Mouse (Mus musculus) CH12.LX (cell line): ENCODE results near the gene Galc. TPM values are rescaled to one million over a fixed set of nuclear protein-coding genes. Genes with fewer than 3 reads are reported as not detected.

Experiments
- DNase-seq: peaks from one replicate; pipeline ENCODE4 v3.0.0-alpha.2; 2013; ENCODE audit errors: extremely low read depth
- H3K27ac ChIP-seq: 2 replicates; pipeline ENCODE4 v1.5.1; 2012; ENCODE audit warnings: low read depth, mild to moderate bottlenecking, control low read depth, moderate library complexity; ENCODE audit not compliant: insufficient read depth
- H3K27me3 ChIP-seq: replicated peaks from 2 replicates; pipeline ENCODE3; 2012; ENCODE audit warnings: inconsistent platforms
- H3K36me3 ChIP-seq, 2 experiments: replicated peaks in 1 of 2; 2 replicates each; pipeline versions ENCODE3 to v1.6.1; 2012; ENCODE audit warnings: inconsistent platforms in 1 of 2, low read length in 1 of 2, mild to moderate bottlenecking in 1 of 2, mixed read lengths in 1 of 2, moderate library complexity in 1 of 2; ENCODE audit not compliant: control insufficient read depth in 1 of 2, insufficient read depth in 1 of 2
- H3K4me1 ChIP-seq, 2 experiments: 2 replicates each; pipeline ENCODE4 v1.6.1; 2012; ENCODE audit warnings: inconsistent platforms in 1 of 2, moderate library complexity in 1 of 2; ENCODE audit not compliant: insufficient read depth in 2 of 2, control insufficient read depth in 1 of 2
- H3K4me2 ChIP-seq: 2 replicates; pipeline ENCODE4 v1.6.1; 2012; ENCODE audit warnings: low read depth, mild to moderate bottlenecking, control low read depth; ENCODE audit not compliant: poor library complexity, insufficient read depth, severe bottlenecking
- H3K4me3 ChIP-seq, 3 experiments: fragments of 150-350 bp in 1 of 3; sonication (generic) in 1 of 3; replicated peaks in 1 of 3; 2 replicates each; pipeline versions ENCODE3 to v1.5.1; 2011 to 2012; ENCODE audit warnings: low read depth in 2 of 3, low read length in 2 of 3, mild to moderate bottlenecking in 2 of 3, moderate library complexity in 2 of 3, control low read depth in 1 of 3, improper control_type of control experiment in 1 of 3, inconsistent platforms in 1 of 3, mixed read lengths in 1 of 3; ENCODE audit not compliant: poor library complexity in 1 of 3
- H3K79me2 ChIP-seq: replicated peaks from 2 replicates; pipeline ENCODE4 v1.6.1; 2012; ENCODE audit warnings: mild to moderate bottlenecking, moderate library complexity; ENCODE audit not compliant: control insufficient read depth, poor library complexity, insufficient read depth, severe bottlenecking; ENCODE audit errors: extremely low read depth
- H3K9ac ChIP-seq: 2 replicates; pipeline ENCODE4 v1.6.1; 2012; ENCODE audit warnings: low read depth, mild to moderate bottlenecking, control low read depth, moderate library complexity; ENCODE audit not compliant: insufficient read depth
- H3K9me3 ChIP-seq: replicated peaks from 2 replicates; pipeline ENCODE3; 2012; ENCODE audit warnings: low read length, inconsistent platforms, mixed read lengths
- CHD2 ChIP-seq: IDR thresholded peaks from 2 replicates; pipeline ENCODE4 v1.6.1; 2011; ENCODE audit warnings: low read length, improper control_type of control experiment
- CTCF ChIP-seq, 2 experiments: IDR thresholded peaks in 1 of 2; conservative IDR thresholded peaks in 1 of 2; 2 replicates each; pipeline ENCODE4 v1.5.1; 2011 to 2012; ENCODE audit warnings: low read depth in 2 of 2, low read length in 2 of 2, improper control_type of control experiment in 1 of 2, inconsistent platforms in 1 of 2, mild to moderate bottlenecking in 1 of 2, moderate library complexity in 1 of 2
- ELF1 ChIP-seq: IDR thresholded peaks from 2 replicates; pipeline ENCODE4 v1.6.1; 2014; ENCODE audit warnings: low read depth, mild to moderate bottlenecking, inconsistent platforms, low read length, improper control_type of control experiment
- EP300 ChIP-seq: IDR thresholded peaks from 2 replicates; pipeline ENCODE4 v1.6.1; 2011; ENCODE audit warnings: low read length, improper control_type of control experiment
- HCFC1 ChIP-seq: IDR thresholded peaks from 2 replicates; pipeline ENCODE4 v1.6.1; 2012; ENCODE audit warnings: low read depth, mild to moderate bottlenecking, inconsistent platforms, low read length, improper control_type of control experiment
- JUND ChIP-seq: conservative IDR thresholded peaks from 2 replicates; pipeline ENCODE4 v1.6.1; 2011; ENCODE audit warnings: low read depth, low read length, improper control_type of control experiment
- MAFK ChIP-seq: IDR thresholded peaks from 2 replicates; pipeline ENCODE4 v1.6.1; 2011; ENCODE audit warnings: low read length, improper control_type of control experiment; ENCODE audit not compliant: insufficient replicate concordance
- MAX ChIP-seq: IDR thresholded peaks from 2 replicates; pipeline ENCODE4 v1.6.1; 2011; ENCODE audit warnings: low read length, improper control_type of control experiment
- MXI1 ChIP-seq: IDR thresholded peaks from 2 replicates; pipeline ENCODE4 v1.6.1; 2011; ENCODE audit warnings: mild to moderate bottlenecking, low read depth, low read length, improper control_type of control experiment
- NRF1 ChIP-seq: IDR thresholded peaks from 2 replicates; pipeline ENCODE4 v1.6.1; 2014; ENCODE audit warnings: low read depth, mild to moderate bottlenecking, inconsistent platforms, low read length, improper control_type of control experiment, moderate library complexity
- PAX5 ChIP-seq: IDR thresholded peaks from 2 replicates; pipeline ENCODE4 v1.6.1; 2012; ENCODE audit warnings: low read length, inconsistent platforms, mixed read lengths
- SIN3A ChIP-seq: IDR thresholded peaks from 2 replicates; pipeline ENCODE4 v1.6.1; 2012; ENCODE audit warnings: low read length, improper control_type of control experiment, inconsistent platforms
- TBP ChIP-seq: conservative IDR thresholded peaks from 2 replicates; pipeline ENCODE4 v1.6.1; 2011; ENCODE audit warnings: low read depth, low read length, improper control_type of control experiment
- TCF12 ChIP-seq: IDR thresholded peaks from 2 replicates; pipeline ENCODE4 v1.6.1; 2014; ENCODE audit warnings: low read depth, mild to moderate bottlenecking, inconsistent platforms, low read length, improper control_type of control experiment
- USF1 ChIP-seq: IDR thresholded peaks from 2 replicates; pipeline ENCODE4 v1.6.1; 2014; ENCODE audit warnings: low read depth, mild to moderate bottlenecking, inconsistent platforms, low read length, improper control_type of control experiment
- ZKSCAN1 ChIP-seq: IDR thresholded peaks from 2 replicates; pipeline ENCODE4 v1.6.1; 2012; ENCODE audit warnings: low read depth, inconsistent platforms, low read length, improper control_type of control experiment, borderline replicate concordance
- ZMIZ1 ChIP-seq: IDR thresholded peaks from 2 replicates; pipeline ENCODE4 v1.6.1; 2012; ENCODE audit warnings: low read depth, mild to moderate bottlenecking, inconsistent platforms, low read length, improper control_type of control experiment
- dilution Hi-C: fragments of 300-500 bp; cut with MboI; formaldehyde crosslinking; loops from 2 replicates; pipeline ENCODE4 v1.14.3; 2020; ENCODE audit warnings: low sequenced_read_pairs; ENCODE audit not compliant: extremely low pct_unique_long_range_greater_than_20kb, extremely low pct_ligation_motif_present
- in situ Hi-C: fragments of 300-500 bp; cut with MboI; formaldehyde crosslinking; loops from 3 replicates; pipeline ENCODE4 v1.14.3; 2019; ENCODE audit warnings: low sequenced_read_pairs, low pct_ligation_motif_present, low pct_unique_long_range_greater_than_20kb, mixed read lengths
- polyA plus RNA-seq: library from polyadenylated mRNA; unstranded; fragments of >175 nt; gene quantifications from 2 replicates; pipeline ENCODE4 v1.2.1, GENCODE M21; 2012; ENCODE audit warnings: low read depth; ENCODE audit not compliant: insufficient read length
- total RNA-seq, 2 experiments: library from RNA; depleted of rRNA; stranded (reverse); fragments of 300-350 nt in 1 of 2; fragments of >200 nt in 1 of 2; gene quantifications; 2 replicates each; pipeline ENCODE4 v1.2.3; 2012 to 2014

The Galc gene
- total and polyA plus RNA-seq, 3 experiments: 1.6 to 9.1 (median 6.4) TPM

GRCm38 (mm10) chr12:98205450-98206051, 53.7 kb downstream of the Galc start:
- Histone ChIP-seq H3K36me3 (peaks cover 6 to 38% of the 10 kb centered on the region in 2 experiments), H3K27ac (no peak overlapping the region), H3K4me3 (no peak overlapping the region), H3K27me3 (no peaks in the 10 kb centered on the region), H3K79me2 (no peaks in the 10 kb centered on the region), H3K9me3 (no peaks in the 10 kb centered on the region), H3K4me2 (no peak overlapping the region), H3K4me1 (peaks cover 0 to 12% of the 10 kb centered on the region in 2 experiments; a peak in 1 of 4 replicates), H3K9ac (no peak overlapping the region)
- TF ChIP-seq EP300: no peak
- no peak for TF ChIP-seq NRF1
- TF ChIP-seq MAX: no peak
- DNase-seq: no peak
- dilution Hi-C loops: no loop called here
- in situ Hi-C loops: loop anchor here (10.0 to 25.0 kb wide), 2 partner anchors 232 to 419 kb away; partner anchors contain the start of gene Spata7

- H3K27me3 ChIP-seq: no peaks in the 10 kb centered on the region
- H3K4me3 ChIP-seq: no peak overlapping the region
- no peak for DNase-seq
- no peak overlapping the region for H3K27ac ChIP-seq
- H3K9ac ChIP-seq: no peak overlapping the region
- H3K79me2 ChIP-seq: no peaks in the 10 kb centered on the region
- dilution Hi-C loops: no loop called here
- no peaks in the 10 kb centered on the region for H3K9me3 ChIP-seq
- TF ChIP-seq JUND: no peak
- TF ChIP-seq MAFK: no peak
- no peak for TF ChIP-seq CHD2
- no peak for TF ChIP-seq USF1
- no peak for TF ChIP-seq HCFC1
- no peak for TF ChIP-seq SIN3A
- TF ChIP-seq ZKSCAN1: no peak
- TF ChIP-seq ELF1: no peak
- TF ChIP-seq MAX: no peak
- TF ChIP-seq CTCF (conservative IDR thresholded peaks at IDR 0.05 in 1 of 2, IDR thresholded peaks at IDR 0.05 in 1 of 2; ENCODE audit: low read depth in 2 of 2, low read length in 2 of 2): no peak
- no peak overlapping the region for H3K4me2 ChIP-seq
- H3K4me1 ChIP-seq: no peaks in the 10 kb centered on the region
- peaks cover 0 to 6% of the 10 kb centered on the region in 2 experiments for H3K36me3 ChIP-seq
- in situ Hi-C loops: loop anchor here (25.0 kb wide), 1 partner anchor 210 kb away; no protein-coding TSS in a partner anchor
Observed at GRCm38 (mm10) chr12:98197401-98197800, 61.9 kb downstream of the Galc start.

- dilution Hi-C loops (no loop called here), in situ Hi-C loops (loop anchor here (25.0 kb wide), 1 partner anchor 203 kb away; no protein-coding TSS in a partner anchor)
Observed at GRCm38 (mm10) chr12:98190201-98190600, 69.1 kb downstream of the Galc start.

More at GRCm38 (mm10) chr12:98190201-98190600, 69.1 kb downstream of the Galc start:
- H3K36me3 ChIP-seq: no peaks in the 10 kb centered on the region
- H3K27me3 ChIP-seq: no peaks in the 10 kb centered on the region
- no peak for DNase-seq
- no peak overlapping the region for H3K9ac ChIP-seq
- no peaks in the 10 kb centered on the region for H3K9me3 ChIP-seq
- H3K79me2 ChIP-seq: no peaks in the 10 kb centered on the region
- peaks cover 3 to 10% of the 10 kb centered on the region in 2 experiments; a peak in 3 of 4 replicates for H3K4me1 ChIP-seq
- no peak overlapping the region for H3K4me2 ChIP-seq
- H3K4me3 ChIP-seq: no peak overlapping the region
- TF ChIP-seq ZMIZ1 (no peak), TBP (no peak), PAX5 (no peak), MXI1 (no peak), TCF12 (no peak), HCFC1 (no peak), USF1 (no peak), CTCF (conservative IDR thresholded peaks at IDR 0.05 in 1 of 2, IDR thresholded peaks at IDR 0.05 in 1 of 2; ENCODE audit: low read depth in 2 of 2, low read length in 2 of 2) (no peak)
- H3K27ac ChIP-seq: no peak overlapping the region
